Mouse (Mus musculus) MEL (cell line): ENCODE results near the gene Sec11a.

Experiments used
- BHLHE40 ChIP-seq: IDR thresholded peaks from 2 replicates; pipeline ENCODE4 v1.6.1; 2012; ENCODE audit warnings: low read depth, mild to moderate bottlenecking, inconsistent platforms, low read length, improper control_type of control experiment, borderline replicate concordance
- CTCF ChIP-seq, 3 experiments: IDR thresholded peaks in 2 of 3; conservative IDR thresholded peaks in 1 of 3; 2 replicates each; pipeline ENCODE4 v1.5.1; 2011 to 2012; ENCODE audit warnings: low read length in 3 of 3, low read depth in 2 of 3, mild to moderate bottlenecking in 2 of 3, improper control_type of control experiment in 1 of 3, inconsistent platforms in 1 of 3, mixed read lengths in 1 of 3, moderate library complexity in 1 of 3; ENCODE audit not compliant: control insufficient read depth in 1 of 3, insufficient read depth in 1 of 3, poor library complexity in 1 of 3, severe bottlenecking in 1 of 3
- EP300 ChIP-seq, 2 experiments: IDR thresholded peaks; 2 replicates each; pipeline ENCODE4 v1.6.1; 2011; ENCODE audit warnings: improper control_type of control experiment in 2 of 2, low read length in 2 of 2, low read depth in 1 of 2, mild to moderate bottlenecking in 1 of 2
- HCFC1 ChIP-seq: IDR thresholded peaks from 2 replicates; pipeline ENCODE4 v1.6.1; 2012; ENCODE audit warnings: low read depth, mild to moderate bottlenecking, inconsistent platforms, low read length, improper control_type of control experiment, moderate library complexity
- JUND ChIP-seq: IDR thresholded peaks from 2 replicates; pipeline ENCODE4 v1.6.1; 2011; ENCODE audit warnings: low read depth, mild to moderate bottlenecking, improper control_type of control experiment, low read length
- MAX ChIP-seq: IDR thresholded peaks from 2 replicates; pipeline ENCODE4 v1.6.1; 2011; ENCODE audit warnings: low read length, improper control_type of control experiment
- MAZ ChIP-seq: IDR thresholded peaks from 2 replicates; pipeline ENCODE4 v1.6.1; 2012; ENCODE audit warnings: low read depth, mild to moderate bottlenecking, inconsistent platforms, low read length, improper control_type of control experiment
- NRF1 ChIP-seq: IDR thresholded peaks from 2 replicates; pipeline ENCODE4 v1.6.1; 2014; ENCODE audit warnings: low read depth, mild to moderate bottlenecking, inconsistent platforms, low read length, improper control_type of control experiment, moderate library complexity; ENCODE audit not compliant: poor library complexity, insufficient read depth, severe bottlenecking
- POLR2A ChIP-seq, 2 experiments: IDR thresholded peaks; 2 replicates each; pipeline ENCODE4 v1.6.1; 2011 to 2012; ENCODE audit warnings: low read length in 2 of 2, mild to moderate bottlenecking in 2 of 2, control low read depth in 1 of 2, improper control_type of control experiment in 1 of 2, low read depth in 1 of 2, moderate library complexity in 1 of 2; ENCODE audit not compliant: control insufficient read depth in 1 of 2, insufficient read depth in 1 of 2, poor library complexity in 1 of 2
- POLR2AphosphoS2 ChIP-seq: IDR thresholded peaks from 2 replicates; pipeline ENCODE4 v1.6.1; 2011; ENCODE audit warnings: low read length, improper control_type of control experiment
- SIN3A ChIP-seq: IDR thresholded peaks from 2 replicates; pipeline ENCODE4 v1.6.1; 2012; ENCODE audit warnings: low read length, improper control_type of control experiment, inconsistent platforms

- TF ChIP-seq MAX (no peak), MAZ (0 out of 2 replicates have a peak, but pooled peaks have one; percentile 7), SIN3A (no peak; the same call in 1 of the 2 replicates), EP300 (IDR thresholded peaks at IDR 0.05; ENCODE audit: low read depth in 1 of 2, low read length in 2 of 2) (peak; percentile 73 to 78), POLR2A (IDR thresholded peaks at IDR 0.05; ENCODE audit: control insufficient read depth in 1 of 2, insufficient read depth in 1 of 2, low read depth in 1 of 2, low read length in 2 of 2, poor library complexity in 1 of 2) (no peak), CTCF (IDR thresholded peaks at IDR 0.05 in 2 of 3, conservative IDR thresholded peaks at IDR 0.05 in 1 of 3; ENCODE audit: control insufficient read depth in 1 of 3, insufficient read depth in 1 of 3, low read depth in 2 of 3, low read length in 3 of 3, poor library complexity in 1 of 3, severe bottlenecking in 1 of 3) (no peak), HCFC1 (no peak), NRF1 (no peak), JUND (no peak), BHLHE40 (no peak), POLR2AphosphoS2 (no peak)
Observed at GRCm38 (mm10) chr7:80986458-80987187, 39.0 kb upstream of the Sec11a start.
